Mouse (Mus musculus): ENCODE measurements around the gene Crlf1.

Gene Crlf1

GRCm38 (mm10) chr8:70512253-70512903, 19.4 kb downstream of the Crlf1 start:
- Histone ChIP-seq H3K4me1 (replicated peaks; ENCODE audit: low read depth, low read length) (peaks cover 71% of the 10 kb centered on the region), H3K27me3 (ENCODE audit: insufficient read depth, low read length) (no peaks in the 10 kb centered on the region), H3K9me3 (ENCODE audit: low read length) (no peaks in the 10 kb centered on the region), H3K4me3 (replicated peaks; ENCODE audit: low read length) (0 out of 2 replicates have a peak overlapping the region, but pooled peaks have one; percentile 97), H3K36me3 (ENCODE audit: insufficient read depth, low read length) (peaks cover 81% of the 10 kb centered on the region)
- no peak for TF ChIP-seq NANOG (IDR thresholded peaks at IDR 0.05; ENCODE audit: borderline replicate concordance, low read length)
- no peak for TF ChIP-seq POU5F1 (IDR thresholded peaks at IDR 0.05; ENCODE audit: borderline replicate concordance, low read length)
- TF ChIP-seq CTCF (conservative IDR thresholded peaks at IDR 0.05; ENCODE audit: low read length): no peak

GRCm38 (mm10) chr8:70513441-70513840, 20.5 kb downstream of the Crlf1 start:
- Histone ChIP-seq H3K36me3 (ENCODE audit: insufficient read depth, low read length) (peaks cover 80% of the 10 kb centered on the region), H3K4me3 (replicated peaks; ENCODE audit: low read length) (no peak overlapping the region), H3K9me3 (ENCODE audit: low read length) (no peaks in the 10 kb centered on the region), H3K27me3 (ENCODE audit: insufficient read depth, low read length) (no peaks in the 10 kb centered on the region), H3K4me1 (replicated peaks; ENCODE audit: low read depth, low read length) (peaks cover 72% of the 10 kb centered on the region)
- TF ChIP-seq CTCF (conservative IDR thresholded peaks at IDR 0.05; ENCODE audit: low read length) (no peak), NANOG (IDR thresholded peaks at IDR 0.05; ENCODE audit: borderline replicate concordance, low read length) (no peak), POU5F1 (IDR thresholded peaks at IDR 0.05; ENCODE audit: borderline replicate concordance, low read length) (no peak)

GRCm38 (mm10) chr8:70517940-70518643, 25.1 kb downstream of the Crlf1 start:
- peak overlapping the region; percentile 2; the same call in 1 of the 2 replicates for H3K4me3 ChIP-seq (replicated peaks; ENCODE audit: low read length)
- no peaks in the 10 kb centered on the region for H3K27me3 ChIP-seq (ENCODE audit: insufficient read depth, low read length)
- no peak for TF ChIP-seq NANOG (IDR thresholded peaks at IDR 0.05; ENCODE audit: borderline replicate concordance, low read length)
- TF ChIP-seq CTCF (conservative IDR thresholded peaks at IDR 0.05; ENCODE audit: low read length): no peak
- no peak for TF ChIP-seq POU5F1 (IDR thresholded peaks at IDR 0.05; ENCODE audit: borderline replicate concordance, low read length)
- H3K9me3 ChIP-seq (ENCODE audit: low read length): no peaks in the 10 kb centered on the region
- peaks cover 73% of the 10 kb centered on the region for H3K36me3 ChIP-seq (ENCODE audit: insufficient read depth, low read length)
- peaks cover 76% of the 10 kb centered on the region for H3K4me1 ChIP-seq (replicated peaks; ENCODE audit: low read depth, low read length)

GRCm38 (mm10) chr8:70519043-70519442, 26.1 kb downstream of the Crlf1 start:
- no peak overlapping the region for H3K4me3 ChIP-seq (replicated peaks; ENCODE audit: low read length)
- no peaks in the 10 kb centered on the region for H3K27me3 ChIP-seq (ENCODE audit: insufficient read depth, low read length)
- H3K4me1 ChIP-seq (replicated peaks; ENCODE audit: low read depth, low read length): peaks cover 73% of the 10 kb centered on the region
- H3K36me3 ChIP-seq (ENCODE audit: insufficient read depth, low read length): peaks cover 63% of the 10 kb centered on the region
- TF ChIP-seq CTCF (conservative IDR thresholded peaks at IDR 0.05; ENCODE audit: low read length) (no peak), POU5F1 (IDR thresholded peaks at IDR 0.05; ENCODE audit: borderline replicate concordance, low read length) (no peak), NANOG (IDR thresholded peaks at IDR 0.05; ENCODE audit: borderline replicate concordance, low read length) (no peak)
- H3K9me3 ChIP-seq (ENCODE audit: low read length): no peaks in the 10 kb centered on the region

- H3K9me3 ChIP-seq (ENCODE audit: low read length): no peaks in the 10 kb centered on the region
- TF ChIP-seq POU5F1 (IDR thresholded peaks at IDR 0.05; ENCODE audit: borderline replicate concordance, low read length): no peak
- TF ChIP-seq NANOG (IDR thresholded peaks at IDR 0.05; ENCODE audit: borderline replicate concordance, low read length): no peak
- no peak for TF ChIP-seq CTCF (conservative IDR thresholded peaks at IDR 0.05; ENCODE audit: low read length)
- peaks cover 58% of the 10 kb centered on the region for H3K36me3 ChIP-seq (ENCODE audit: insufficient read depth, low read length)
- H3K27me3 ChIP-seq (ENCODE audit: insufficient read depth, low read length): no peaks in the 10 kb centered on the region
- no peak overlapping the region for H3K4me3 ChIP-seq (replicated peaks; ENCODE audit: low read length)
- H3K4me1 ChIP-seq (replicated peaks; ENCODE audit: low read depth, low read length): peaks cover 72% of the 10 kb centered on the region
These were observed 26.6 kb downstream of the Crlf1 start for GRCm38 (mm10) chr8:70519606-70520005.

- Histone ChIP-seq H3K9me3 (ENCODE audit: low read length) (no peaks in the 10 kb centered on the region), H3K36me3 (ENCODE audit: insufficient read depth, low read length) (peaks cover 29% of the 10 kb centered on the region), H3K4me1 (replicated peaks; ENCODE audit: low read depth, low read length) (peaks cover 65% of the 10 kb centered on the region), H3K4me3 (replicated peaks; ENCODE audit: low read length) (peak overlapping the region; percentile 87), H3K27me3 (ENCODE audit: insufficient read depth, low read length) (no peaks in the 10 kb centered on the region)
- TF ChIP-seq CTCF (conservative IDR thresholded peaks at IDR 0.05; ENCODE audit: low read length) (0 out of 2 replicates have a peak, but pooled peaks have one; percentile 10), POU5F1 (IDR thresholded peaks at IDR 0.05; ENCODE audit: borderline replicate concordance, low read length) (no peak)
These were observed 29.8 kb downstream of the Crlf1 start for GRCm38 (mm10) chr8:70522592-70523403.

GRCm38 (mm10) chr8:70527111-70527511, 34.2 kb downstream of the Crlf1 start:
- H3K4me1 ChIP-seq (replicated peaks; ENCODE audit: low read depth, low read length): peaks cover 65% of the 10 kb centered on the region
- no peaks in the 10 kb centered on the region for H3K27me3 ChIP-seq (ENCODE audit: insufficient read depth, low read length)
- H3K4me3 ChIP-seq (replicated peaks; ENCODE audit: low read length): peak overlapping the region; percentile 84
- no peaks in the 10 kb centered on the region for H3K9me3 ChIP-seq (ENCODE audit: low read length)
- peaks cover 31% of the 10 kb centered on the region for H3K36me3 ChIP-seq (ENCODE audit: insufficient read depth, low read length)
- TF ChIP-seq CTCF (conservative IDR thresholded peaks at IDR 0.05; ENCODE audit: low read length) (no peak), NANOG (IDR thresholded peaks at IDR 0.05; ENCODE audit: borderline replicate concordance, low read length) (no peak), POU5F1 (IDR thresholded peaks at IDR 0.05; ENCODE audit: borderline replicate concordance, low read length) (no peak)

Measured in E14TG2a.4 (cell line).